ENCODE assay signal across 10 mouse cellular contexts in the genomic region with DNA sequence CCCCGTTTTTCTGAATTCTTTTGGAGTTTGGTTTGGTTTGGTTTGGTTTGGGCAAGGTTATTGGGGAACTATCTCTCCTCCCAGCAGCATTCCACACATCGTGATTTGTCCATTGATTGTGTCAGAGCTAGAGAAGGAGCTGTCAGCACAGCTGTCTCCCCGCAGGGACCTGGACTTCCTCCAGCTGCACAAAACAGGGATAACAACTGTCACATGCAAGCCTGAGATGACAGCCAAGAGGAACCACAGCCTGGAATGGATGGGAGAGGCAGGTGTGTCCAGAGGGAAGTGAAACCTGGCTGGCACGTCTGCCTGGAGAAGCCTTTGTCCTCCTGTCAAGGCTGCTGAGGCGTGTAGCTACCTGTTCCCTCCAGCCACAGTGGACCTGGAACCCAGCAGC.
A peak's percentile ranks its signal among the peaks of the same experiment; 100 is the strongest.
DNase-seq lines count a peak whose midpoint lies in the region; ATAC-seq and TF ChIP-seq lines count a peak whose summit lies in the region.
"Had no signal": no experiment of that assay in that cellular context is flagged by ENCODE, and none has a peak within 500 bp of the region (broad histone marks: within the 10 kb centered on the region; RNA-seq: fewer than 3 reads in every experiment).

No protein-coding gene starts in this region.

- intact Hi-C loops in left cerebral cortex, adult 2 months (cut with DNase I) = loop anchor here (5.0 kb wide), 3 partner anchors 122 to 323 kb away; no protein-coding TSS in a partner anchor

- H3K27ac ChIP-seq in heart, embryonic 13.5 days (replicated peaks) = peak overlapping the region; percentile 63
- no peak overlapping the region for H3K27ac ChIP-seq in left cerebral cortex, adult 2 months

- DNase-seq in kidney, postnatal 10 days = peak; percentile 62
- no peak for DNase-seq in kidney, adult 11 months
- DNase-seq in lung, postnatal 25 days (ENCODE audit: low spot score) = peak; percentile 28
- no peak for DNase-seq in left cerebral cortex, adult 2 months (ENCODE audit: extremely low spot score in 1 of 2, low spot score in 2 of 2)
- DNase-seq in embryo, embryonic 11 days = no peak
- DNase-seq: cerebellum, postnatal 14 days; kidney, adult 18-20 months had no signal

- H3K36me3 ChIP-seq in heart, embryonic 13.5 days = no peaks in the 10 kb centered on the region

- H3K9me3 ChIP-seq in heart, embryonic 13.5 days = no peaks in the 10 kb centered on the region

- TF ChIP-seq CTCF in left cerebral cortex, adult 2 months (IDR thresholded peaks at IDR 0.05) = no peak

- no peaks in the 10 kb centered on the region for H3K27me3 ChIP-seq in heart, embryonic 13.5 days (replicated peaks)

- no peak overlapping the region for H3K4me2 ChIP-seq in heart, embryonic 13.5 days

- H3K4me3 ChIP-seq in heart, embryonic 13.5 days = no peak overlapping the region
- H3K4me3 ChIP-seq in left cerebral cortex, adult 2 months = no peak overlapping the region

- peak; percentile 69 for ATAC-seq in common myeloid progenitor, adult 5-6 weeks (replicated peaks; ENCODE audit: low read depth, poor library complexity, severe bottlenecking)
- no peak for ATAC-seq in heart, embryonic 13.5 days (ENCODE audit: extremely low read depth, insufficient number of reproducible peaks, low FRiP score, low TSS enrichment)
- no peak for ATAC-seq in activated CD4-positive, CD25-positive, alpha-beta regulatory T cell, adult 4 months

- 12% methylated on average over 5 of the region's 5 CpGs for WGBS in heart, embryonic 13.5 days

- H3K9ac ChIP-seq in heart, embryonic 13.5 days = peak overlapping the region; percentile 21; the same call in 1 of the 2 replicates

- peaks cover 79% of the 10 kb centered on the region for H3K4me1 ChIP-seq in heart, embryonic 13.5 days

Comparison
In these comparisons a context has a peak if more than half of its experiments do, and no peak if none do; other contexts are left out.
1. DNase-seq: peak in kidney, postnatal 10 days (single experiment) and lung, postnatal 25 days (single experiment); none in kidney, adult 11 months (single experiment), left cerebral cortex, adult 2 months (0 of 2) and embryo, embryonic 11 days (single experiment).